Mouse (Mus musculus) C2C12 (cell line): ENCODE measurements around the gene Fam89b. TPM values are rescaled to one million over a fixed set of nuclear protein-coding genes. Genes with fewer than 3 reads are reported as not detected.

Source experiments
- H3K27me3 ChIP-seq: one replicate; pipeline ENCODE4 v1.6.1; 2011; ENCODE audit not compliant: control insufficient read depth, insufficient read depth, insufficient read length
- H3K36me3 ChIP-seq: one replicate; pipeline ENCODE4 v1.6.1; 2011; ENCODE audit not compliant: control insufficient read depth, insufficient read depth
- H3K4me3 ChIP-seq: one replicate; pipeline ENCODE4 v1.5.1; 2011; ENCODE audit warnings: mild to moderate bottlenecking, control low read depth; ENCODE audit not compliant: poor library complexity, insufficient read depth, severe bottlenecking
- H3K79me2 ChIP-seq: one replicate; pipeline ENCODE4 v1.6.1; 2011; ENCODE audit not compliant: control insufficient read depth, insufficient read depth
- H3K79me3 ChIP-seq: one replicate; pipeline ENCODE4 v1.6.1; 2011; ENCODE audit warnings: low read depth, control low read depth
- H3ac ChIP-seq: one replicate; pipeline ENCODE3; 2011; ENCODE audit warnings: low read depth; ENCODE audit not compliant: control insufficient read depth, insufficient read length
- CEBPB ChIP-seq: IDR thresholded peaks from one replicate; pipeline ENCODE4 v1.6.1; 2011; ENCODE audit warnings: low read depth, mild to moderate bottlenecking, control low read depth, moderate library complexity
- CTCF ChIP-seq: IDR thresholded peaks from one replicate; pipeline ENCODE4 v1.5.1; 2011; ENCODE audit not compliant: control insufficient read depth, insufficient read depth, insufficient read length
- FOSL1 ChIP-seq: IDR thresholded peaks from one replicate; pipeline ENCODE4 v1.8.0; 2011; ENCODE audit warnings: mild to moderate bottlenecking, low read length; ENCODE audit not compliant: poor library complexity, insufficient read depth, severe bottlenecking
- MAX ChIP-seq: IDR thresholded peaks from one replicate; pipeline ENCODE4 v1.6.1; 2011; ENCODE audit warnings: mild to moderate bottlenecking, control low read depth
- MYOD1 ChIP-seq: IDR thresholded peaks from one replicate; pipeline ENCODE4 v1.6.1; 2011; ENCODE audit warnings: low read depth; ENCODE audit not compliant: control insufficient read depth, insufficient read length
- MYOG ChIP-seq: IDR thresholded peaks from one replicate; pipeline ENCODE4 v1.6.1; 2011; ENCODE audit not compliant: control insufficient read depth, insufficient read length; ENCODE audit errors: extremely low read depth
- USF1 ChIP-seq: IDR thresholded peaks from one replicate; pipeline ENCODE4 v1.6.1; 2011; ENCODE audit warnings: low read depth, mild to moderate bottlenecking, control low read depth, moderate library complexity
- polyA plus RNA-seq: library from polyadenylated mRNA; unstranded; fragments of >200 nt; fragmentation: generic; extraction: Trizol; gene quantifications from one replicate; pipeline ENCODE4 v1.2.1, GENCODE M21; 2012; ENCODE audit warnings: missing spikeins

Fam89b gene
- polyA plus RNA-seq, 1 experiment: 129 TPM

GRCm38 (mm10) chr19:5741641-5742240 is 12.3 kb upstream of the Fam89b start:
- Histone ChIP-seq H3K79me3 (peaks cover 29% of the 10 kb centered on the region), H3ac (peak overlapping the region; percentile 94), H3K79me2 (peaks cover 52% of the 10 kb centered on the region), H3K36me3 (peaks cover 18% of the 10 kb centered on the region), H3K27me3 (peaks cover 6% of the 10 kb centered on the region), H3K4me3 (peak overlapping the region; percentile 60)
- TF ChIP-seq MAX (no peak), MYOD1 (no peak)

DNA sequence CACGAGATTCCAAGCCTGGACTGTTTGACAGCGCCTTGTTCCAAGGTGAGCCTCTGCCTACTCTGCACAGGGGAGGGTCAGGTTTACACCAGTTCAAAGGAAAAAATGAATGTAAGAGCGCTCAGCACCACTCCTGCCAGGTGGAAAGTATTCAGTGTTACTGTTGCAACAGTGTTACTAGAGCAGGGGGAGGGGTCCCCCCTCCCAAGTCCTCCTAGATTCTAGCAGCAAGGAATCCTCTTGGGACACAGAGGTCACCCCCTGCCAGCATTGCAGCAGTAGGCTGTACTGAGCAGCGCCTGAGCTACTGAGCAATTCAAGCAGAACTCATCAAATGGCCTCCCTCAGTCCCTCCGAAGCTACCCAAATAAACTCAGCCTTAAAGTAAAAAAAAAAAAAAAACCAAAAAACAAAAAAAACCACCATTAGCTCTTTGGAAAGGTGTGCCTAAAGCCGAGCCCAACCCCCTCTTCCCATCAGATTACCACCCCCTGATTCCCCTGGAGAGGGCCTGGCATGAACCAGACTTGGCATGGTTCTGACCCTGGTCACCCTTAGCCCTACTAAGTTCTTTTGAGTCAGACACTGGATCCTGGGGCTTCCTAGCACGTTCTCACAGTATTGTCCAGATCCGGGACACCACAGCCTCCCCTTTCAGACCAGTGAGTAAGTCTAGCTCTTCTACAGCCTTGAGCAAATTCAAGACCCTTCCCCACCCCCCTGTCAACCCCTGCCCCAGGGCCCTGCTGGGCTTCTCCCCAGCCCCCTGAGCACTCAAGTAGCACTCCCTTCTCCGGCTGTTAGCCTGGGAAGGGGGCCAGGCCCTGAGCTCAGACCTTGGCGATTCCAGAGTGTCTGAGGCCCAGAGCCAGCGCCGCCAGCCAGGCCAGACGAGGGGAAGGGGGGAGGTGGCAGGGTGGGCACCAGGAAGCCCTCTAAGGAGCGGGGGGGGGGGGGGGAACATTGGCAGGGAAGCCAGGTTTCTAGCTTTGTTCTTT is 11.2 kb upstream of the Fam89b start, which contains the start of gene Ltbp3:
Gene Ltbp3 (plus strand): TSS at position 585 of the 998 bp plus-strand sequence.
- H3K4me3 ChIP-seq: peak within 1 kb of the TSS; percentile 60
- H3K36me3 ChIP-seq: peaks cover 9% of the 10 kb centered on the region
- H3K27me3 ChIP-seq: peaks cover 13% of the 10 kb centered on the region
- H3K79me2 ChIP-seq: peaks cover 40% of the 10 kb centered on the region
- peak within 1 kb of the TSS; percentile 94 for H3ac ChIP-seq
- H3K79me3 ChIP-seq: peaks cover 25% of the 10 kb centered on the region
- no peak for TF ChIP-seq FOSL1
- no peak for TF ChIP-seq MAX
- TF ChIP-seq CTCF: no peak
- no peak for TF ChIP-seq MYOG
- no peak for TF ChIP-seq MYOD1
- no peak for TF ChIP-seq USF1
- no peak for TF ChIP-seq CEBPB

GRCm38 (mm10) chr19:5739446-5739845 is 10.0 kb upstream of the Fam89b start:
- Histone ChIP-seq H3K27me3 (peaks cover 16% of the 10 kb centered on the region), H3K79me2 (peaks cover 29% of the 10 kb centered on the region), H3K79me3 (peaks cover 15% of the 10 kb centered on the region), H3ac (no peak overlapping the region), H3K4me3 (no peak overlapping the region), H3K36me3 (no peaks in the 10 kb centered on the region)
- no peak for TF ChIP-seq FOSL1
- TF ChIP-seq CEBPB: no peak
- no peak for TF ChIP-seq MYOG
- TF ChIP-seq USF1: no peak
- no peak for TF ChIP-seq MAX
- TF ChIP-seq CTCF: no peak
- no peak for TF ChIP-seq MYOD1

- Histone ChIP-seq H3ac (no peak overlapping the region), H3K79me3 (peaks cover 10% of the 10 kb centered on the region), H3K27me3 (peaks cover 16% of the 10 kb centered on the region), H3K36me3 (peaks cover 10% of the 10 kb centered on the region), H3K4me3 (no peak overlapping the region), H3K79me2 (peaks cover 23% of the 10 kb centered on the region)
- TF ChIP-seq CTCF (no peak), FOSL1 (no peak), MYOG (no peak), USF1 (no peak), MYOD1 (no peak), MAX (no peak), CEBPB (no peak)
Measured at GRCm38 (mm10) chr19:5734325-5734724, 4.9 kb upstream of the Fam89b start.

DNA sequence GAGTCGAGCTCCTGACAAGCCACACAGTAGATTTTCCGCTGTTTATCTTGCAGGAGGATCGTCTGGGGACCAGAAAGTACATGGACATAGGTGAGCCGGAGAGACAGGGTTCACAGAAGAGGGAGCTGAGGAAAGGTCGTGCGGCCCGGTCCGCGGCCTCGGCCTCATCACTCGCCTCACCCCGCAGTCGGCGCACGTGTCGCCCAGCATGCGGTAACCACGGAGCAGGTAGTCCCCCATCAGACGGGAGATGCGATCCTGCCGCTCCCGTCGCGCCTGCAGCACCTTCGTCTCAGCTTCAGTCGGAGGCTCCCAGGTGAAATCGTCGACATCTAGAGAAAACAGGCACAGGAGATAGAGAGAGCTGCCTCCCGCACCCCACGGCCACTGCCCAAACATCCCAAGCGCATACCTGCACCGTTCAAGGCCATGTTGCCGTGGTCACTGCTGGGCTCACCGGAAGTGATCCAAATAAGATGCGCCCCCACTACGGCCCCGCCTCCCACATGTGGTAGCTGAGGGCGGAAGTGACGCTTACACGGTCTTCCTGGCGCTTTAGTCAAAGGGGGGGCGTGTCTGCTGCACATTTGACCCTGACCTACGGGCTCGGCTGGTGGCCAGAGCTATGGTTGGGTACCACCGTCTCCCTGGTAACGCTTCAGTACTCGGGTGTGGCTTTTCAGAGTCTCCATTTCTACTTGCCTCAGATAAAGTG is 2.0 kb upstream of the Fam89b start:
- Histone ChIP-seq H3K4me3 (peak overlapping the region; percentile 92), H3K79me2 (peaks cover 52% of the 10 kb centered on the region), H3K27me3 (peaks cover 6% of the 10 kb centered on the region), H3K36me3 (peaks cover 10% of the 10 kb centered on the region), H3K79me3 (peaks cover 25% of the 10 kb centered on the region), H3ac (peak overlapping the region; percentile 60)
- TF ChIP-seq USF1 (peak; percentile 73), MYOG (no peak)
